Mouse (Mus musculus) spleen, adult 2 months (tissue): Measurements from ENCODE around the gene Il12b. TPM values are rescaled to one million over a fixed set of nuclear protein-coding genes. Genes with fewer than 3 reads are reported as not detected.
A peak's percentile ranks its signal among the peaks of the same experiment; 100 is the strongest.

Source experiments
- DNase-seq, 2 experiments: peaks; one replicate each; pipeline versions ENCODE4 v3.0.0 to v3.0.0-alpha.2; 2012 to 2021; ENCODE audit warnings: low spot score in 2 of 2, low read depth in 1 of 2
- H3K27ac ChIP-seq: fragments of 200-500 bp; 2 replicates; pipeline ENCODE4 v1.5.1; 2012; ENCODE audit warnings: low read length, inconsistent platforms; ENCODE audit not compliant: insufficient read depth
- H3K27me3 ChIP-seq: fragments of 200-500 bp; 2 replicates; pipeline ENCODE4 v1.6.1; 2012; ENCODE audit warnings: mild to moderate bottlenecking, moderate library complexity, low read length, inconsistent platforms; ENCODE audit not compliant: control insufficient read depth, insufficient read depth
- H3K36me3 ChIP-seq: fragments of 200-500 bp; 2 replicates; pipeline ENCODE4 v1.6.1; 2012; ENCODE audit warnings: mild to moderate bottlenecking, low read length, inconsistent platforms; ENCODE audit not compliant: control insufficient read depth, insufficient read depth
- H3K4me1 ChIP-seq: fragments of 200-500 bp; 2 replicates; pipeline ENCODE4 v1.6.1; 2011; ENCODE audit warnings: inconsistent platforms; ENCODE audit not compliant: control insufficient read depth, insufficient read depth, insufficient read length
- H3K4me3 ChIP-seq: fragments of 200-500 bp; 2 replicates; pipeline ENCODE4 v1.5.1; 2011; ENCODE audit warnings: mild to moderate bottlenecking, inconsistent platforms; ENCODE audit not compliant: insufficient read depth, insufficient read length; ENCODE audit errors: extremely low read depth
- CTCF ChIP-seq: fragments of 200-500 bp; IDR thresholded peaks from 2 replicates; pipeline ENCODE4 v1.5.1; 2011; ENCODE audit warnings: mild to moderate bottlenecking, inconsistent platforms; ENCODE audit not compliant: insufficient read depth, insufficient read length, insufficient replicate concordance; ENCODE audit errors: extremely low read depth
- POLR2A ChIP-seq: fragments of 200-500 bp; IDR thresholded peaks from 2 replicates; pipeline ENCODE4 v1.6.1; 2011; ENCODE audit warnings: low read depth, low read length, inconsistent platforms
- WGBS: fragments of 180-500 bp; shearing (Covaris S2); methylation state at CpG from one replicate; pipeline ENCODE4 v1.1.7; 2018; 5-methylcytosine and 5-hydroxymethylcytosine counted together
- polyA plus RNA-seq: library from polyadenylated mRNA; depleted of rRNA; stranded (reverse); fragments of >200 nt; gene quantifications from 2 replicates; pipeline ENCODE4 v1.2.3, GENCODE M21; 2012

Il12b gene
- polyA plus RNA-seq, 1 experiment, result 0.70 TPM

- WGBS, result 63% methylated on average over 5 of the region's 5 CpGs
Observed at GRCm38 (mm10) chr11:44408626-44409025, 8.8 kb downstream of the Il12b start.

GRCm38 (mm10) chr11:44410413-44410812 lies 10.6 kb downstream of the Il12b start:
- Histone ChIP-seq H3K4me1 (no peaks in the 10 kb centered on the region), H3K4me3 (no peak overlapping the region), H3K36me3 (no peaks in the 10 kb centered on the region), H3K27ac (no peak overlapping the region), H3K27me3 (no peaks in the 10 kb centered on the region)
- no peak for DNase-seq
- TF ChIP-seq POLR2A (no peak), CTCF (no peak)
- 21% methylated on average over 3 of the region's 3 CpGs for WGBS

More at GRCm38 (mm10) chr11:44408626-44409025, 8.8 kb downstream of the Il12b start:
- TF ChIP-seq CTCF (no peak), POLR2A (no peak)
- no peaks in the 10 kb centered on the region for H3K4me1 ChIP-seq
- no peaks in the 10 kb centered on the region for H3K36me3 ChIP-seq
- no peak overlapping the region for H3K27ac ChIP-seq
- no peaks in the 10 kb centered on the region for H3K27me3 ChIP-seq
- no peak overlapping the region for H3K4me3 ChIP-seq
- no peak for DNase-seq

GRCm38 (mm10) chr11:44412276-44412675 lies 12.4 kb downstream of the Il12b start:
- no peaks in the 10 kb centered on the region for H3K4me1 ChIP-seq
- peak in 1 of 2 experiments; percentile 18 for DNase-seq
- no peak overlapping the region for H3K4me3 ChIP-seq
- no peak overlapping the region for H3K27ac ChIP-seq
- H3K27me3 ChIP-seq, result no peaks in the 10 kb centered on the region
- TF ChIP-seq POLR2A, result no peak
- TF ChIP-seq CTCF, result peak; percentile 41; the same call in 1 of the 2 replicates
- WGBS, result 76% methylated on average over 8 of the region's 8 CpGs
- no peaks in the 10 kb centered on the region for H3K36me3 ChIP-seq

GRCm38 (mm10) chr11:44413371-44413770 lies 13.5 kb downstream of the Il12b start:
- no peaks in the 10 kb centered on the region for H3K36me3 ChIP-seq
- no peak for DNase-seq
- WGBS, result 89% methylated on average over 3 of the region's 3 CpGs
- no peaks in the 10 kb centered on the region for H3K4me1 ChIP-seq
- H3K27ac ChIP-seq, result no peak overlapping the region
- H3K27me3 ChIP-seq, result no peaks in the 10 kb centered on the region
- TF ChIP-seq POLR2A (no peak), CTCF (no peak)
- no peak overlapping the region for H3K4me3 ChIP-seq

GRCm38 (mm10) chr11:44414605-44415004 lies 14.7 kb downstream of the Il12b start:
- WGBS, result 93% methylated on average over 3 of the region's 3 CpGs
- no peak overlapping the region for H3K27ac ChIP-seq
- H3K36me3 ChIP-seq, result no peaks in the 10 kb centered on the region
- TF ChIP-seq POLR2A, result no peak
- no peak for TF ChIP-seq CTCF
- no peak overlapping the region for H3K4me3 ChIP-seq
- no peak for DNase-seq
- H3K27me3 ChIP-seq, result no peaks in the 10 kb centered on the region
- H3K4me1 ChIP-seq, result no peaks in the 10 kb centered on the region

GRCm38 (mm10) chr11:44417403-44417802 lies 17.5 kb downstream of the Il12b start:
- Histone ChIP-seq H3K36me3 (no peaks in the 10 kb centered on the region), H3K4me3 (no peak overlapping the region), H3K27me3 (no peaks in the 10 kb centered on the region; the same call in 1 of the 2 replicates), H3K4me1 (no peaks in the 10 kb centered on the region), H3K27ac (no peak overlapping the region)
- 24% methylated on average over 1 of the region's 1 CpGs for WGBS
- TF ChIP-seq CTCF (no peak), POLR2A (no peak)
- DNase-seq, result no peak

- Histone ChIP-seq H3K36me3 (no peaks in the 10 kb centered on the region), H3K4me3 (no peak overlapping the region), H3K27me3 (no peaks in the 10 kb centered on the region; the same call in 1 of the 2 replicates), H3K4me1 (no peaks in the 10 kb centered on the region), H3K27ac (no peak overlapping the region)
- 74% methylated on average over 10 of the region's 10 CpGs for WGBS
- TF ChIP-seq CTCF (no peak), POLR2A (no peak)
- no peak for DNase-seq
Observed at GRCm38 (mm10) chr11:44422337-44423111, 22.7 kb downstream of the Il12b start.
